Mouse (Mus musculus): ENCODE measurements around the gene Acsl5.

DNA sequence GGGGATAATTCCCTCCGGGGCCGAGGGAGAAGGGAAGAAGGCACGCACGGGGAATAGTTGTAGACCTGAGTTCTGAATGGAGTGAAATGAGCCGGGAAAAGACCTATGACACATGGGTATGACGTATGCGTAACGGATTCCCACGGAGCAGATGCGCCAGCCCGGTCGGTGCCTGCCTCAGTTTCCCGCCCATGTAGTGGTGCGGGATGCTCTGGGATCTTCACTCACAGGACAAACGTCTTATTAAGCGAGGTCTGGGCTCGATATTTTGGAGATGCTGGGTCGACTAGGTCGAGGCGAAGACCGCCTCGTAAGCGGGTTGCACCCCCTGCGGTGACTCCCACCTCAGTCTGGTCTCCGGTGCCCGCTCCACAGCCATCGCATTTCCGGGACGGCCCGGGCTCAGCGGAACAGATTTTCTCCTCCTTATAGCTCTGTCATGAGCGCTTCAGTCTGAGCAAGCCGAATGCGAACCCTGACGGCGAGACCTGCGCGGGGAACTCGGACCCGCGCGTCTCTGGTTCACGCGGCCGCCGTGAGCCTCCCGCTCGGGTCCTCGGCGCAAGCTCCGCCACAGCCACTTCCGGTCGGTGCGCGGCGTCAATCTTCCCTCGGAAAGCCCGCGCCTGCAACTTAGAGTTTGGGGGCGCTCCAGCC, 63.8 kb downstream of the Acsl5 start, which contains the start of gene Zdhhc6:
- TF ChIP-seq POLR2A (IDR thresholded peaks at IDR 0.05; ENCODE audit: insufficient read depth, low read depth, low read length), result peak; percentile 69
- TF ChIP-seq CTCF (IDR thresholded peaks at IDR 0.05), result no peak
- TF ChIP-seq EP300 (IDR thresholded peaks at IDR 0.05; ENCODE audit: insufficient read depth, low read depth, low read length), result no peak

Data from heart, adult 2 months (tissue).